Mouse (Mus musculus) adrenal gland, postnatal 4 days (tissue): ENCODE measurements around the gene Gm45213. TPM values are rescaled to one million over a fixed set of nuclear protein-coding genes. Genes with fewer than 3 reads are reported as not detected.

Experiments used
- DNase-seq, 2 experiments: peaks; one replicate each; pipeline ENCODE4 v3.0.0; 2021 to 2022; ENCODE audit warnings: low spot score in 2 of 2, mixed read lengths in 2 of 2
- total RNA-seq, 2 experiments: library from RNA; stranded (reverse); gene quantifications; 2 replicates each; pipeline ENCODE4 v1.2.3; 2021

Gene Gm45213
- total RNA-seq, 2 experiments from 2014 or later: not detected

DNA sequence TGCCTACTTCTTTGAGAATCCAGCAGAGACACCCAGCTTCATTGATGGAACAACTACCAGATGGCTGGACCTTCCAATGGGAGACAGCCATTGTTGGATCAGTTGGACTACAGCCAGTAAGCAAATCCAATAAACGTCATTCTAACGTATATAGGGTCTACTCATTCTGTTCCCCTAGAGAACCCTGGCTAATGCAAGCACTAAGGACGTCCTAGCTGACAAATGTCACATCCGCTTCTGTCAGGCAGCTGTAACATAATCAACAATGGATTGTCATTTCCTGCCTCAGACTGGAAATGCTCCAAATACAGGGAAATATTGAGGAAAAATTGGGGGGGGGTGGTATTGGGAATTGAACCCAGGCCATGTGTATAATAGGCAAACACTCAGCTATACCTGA is 62.4 kb downstream of the Gm45213 start:
- DNase-seq: no peak

DNA sequence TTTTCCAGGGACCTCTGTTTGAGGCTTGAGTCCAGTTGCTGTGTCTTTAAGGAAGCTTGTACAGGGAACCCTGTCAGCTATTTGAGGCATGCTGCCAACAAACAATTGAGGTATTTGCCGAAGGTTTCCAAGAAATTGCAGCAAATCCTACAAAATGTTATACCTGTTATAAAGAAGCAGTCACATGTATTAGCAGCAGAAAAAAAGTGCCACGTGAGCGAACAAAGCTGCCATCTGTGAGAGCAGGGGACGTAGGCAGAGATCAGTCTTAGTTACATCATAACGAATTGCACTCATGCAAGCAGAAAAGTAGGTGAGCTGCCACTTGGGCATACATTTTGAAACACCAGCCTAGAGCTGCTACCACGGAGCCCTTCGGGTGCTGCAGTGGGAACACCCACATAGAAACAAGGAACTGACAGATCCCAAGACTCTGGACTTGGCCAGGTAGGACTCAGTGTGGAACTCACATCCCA is 63.2 kb downstream of the Gm45213 start:
- no peak for DNase-seq

DNA sequence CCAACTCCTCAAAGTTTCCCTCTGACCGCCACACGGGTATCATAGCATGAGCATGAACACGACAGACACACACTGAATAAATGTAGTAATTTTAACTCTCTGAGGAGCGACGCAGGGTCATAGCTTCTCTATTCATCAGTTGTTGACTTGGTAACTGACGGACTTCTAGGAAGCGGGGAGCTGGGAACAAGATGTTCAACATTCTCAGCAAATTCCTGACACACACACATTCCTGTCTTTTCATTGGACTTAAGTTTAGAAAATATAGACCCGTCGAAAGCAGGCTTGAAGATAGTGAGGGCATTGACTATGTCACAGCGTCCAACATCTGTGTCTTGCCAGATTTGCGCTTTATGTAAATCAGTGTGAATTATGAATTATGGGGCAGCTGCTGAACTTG is 63.8 kb downstream of the Gm45213 start:
- DNase-seq: no peak

DNA sequence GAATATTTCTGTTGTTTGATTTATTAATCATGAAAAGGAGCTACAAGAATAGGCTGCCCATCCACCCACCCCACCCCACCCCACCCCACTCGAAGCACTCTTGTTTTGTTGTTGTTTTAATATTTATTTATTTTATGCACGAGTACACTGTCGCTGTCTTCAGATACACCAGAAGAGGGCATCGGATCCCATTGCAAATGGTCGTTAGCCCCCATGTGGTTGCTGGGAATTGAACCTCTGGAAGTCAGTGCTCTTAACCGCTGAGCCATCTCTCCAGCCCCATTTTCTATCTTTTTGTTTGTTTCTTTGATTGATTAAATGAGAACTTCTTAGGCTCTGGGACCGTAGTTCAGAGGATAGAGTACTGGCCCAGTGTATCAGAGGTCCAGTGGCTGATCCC is 64.5 kb downstream of the Gm45213 start:
- DNase-seq: no peak

DNA sequence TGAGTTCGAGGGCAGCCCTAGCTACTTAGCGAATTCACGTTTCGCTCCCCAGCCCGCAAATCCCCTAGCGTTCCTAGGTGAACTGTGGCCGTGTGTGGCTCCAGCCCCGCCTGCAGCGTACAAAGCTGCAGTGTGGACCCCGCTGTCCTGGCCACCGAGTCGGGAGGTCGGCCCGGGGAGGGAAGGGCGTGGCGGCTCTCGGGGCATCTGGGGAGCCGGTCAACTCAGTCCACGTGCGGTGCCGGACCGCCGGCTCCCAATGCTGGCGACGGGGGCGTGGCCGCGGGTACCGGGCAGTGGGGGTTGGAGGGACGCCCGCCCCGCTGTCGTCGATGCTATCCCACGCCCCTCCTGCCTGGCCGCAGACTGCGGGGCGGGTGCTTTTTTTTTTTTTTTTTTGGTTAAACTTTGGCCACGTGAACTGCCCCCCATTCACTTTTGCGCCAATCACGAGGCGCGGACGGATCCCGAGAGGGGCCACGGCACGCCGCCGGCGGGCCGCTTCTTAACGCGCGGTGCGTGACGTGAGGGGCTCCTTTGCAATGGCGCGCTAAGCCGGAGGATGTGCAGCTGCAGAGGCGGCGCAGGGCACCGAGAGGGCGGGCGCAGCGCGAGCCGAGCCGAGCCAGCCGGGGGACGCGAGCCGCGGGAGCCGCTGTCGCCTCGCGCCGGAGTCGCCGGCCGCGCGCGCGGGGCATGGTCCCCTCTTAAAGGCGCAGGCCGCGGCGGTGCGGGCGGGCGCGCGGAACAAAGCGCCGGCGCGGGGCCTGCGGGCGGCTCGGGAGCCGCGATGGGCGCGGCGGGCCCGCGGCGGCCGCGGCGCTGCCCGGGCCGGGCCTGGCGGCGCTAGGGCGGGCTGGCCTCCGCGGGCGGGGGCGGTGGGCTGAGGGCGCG is 65.8 kb downstream of the Gm45213 start, which contains the start of gene Chsy1:
Chsy1 (plus strand) TSS at position 555 of the 894 bp plus-strand sequence.
- peak; percentile 75 to 76 for DNase-seq

DNA sequence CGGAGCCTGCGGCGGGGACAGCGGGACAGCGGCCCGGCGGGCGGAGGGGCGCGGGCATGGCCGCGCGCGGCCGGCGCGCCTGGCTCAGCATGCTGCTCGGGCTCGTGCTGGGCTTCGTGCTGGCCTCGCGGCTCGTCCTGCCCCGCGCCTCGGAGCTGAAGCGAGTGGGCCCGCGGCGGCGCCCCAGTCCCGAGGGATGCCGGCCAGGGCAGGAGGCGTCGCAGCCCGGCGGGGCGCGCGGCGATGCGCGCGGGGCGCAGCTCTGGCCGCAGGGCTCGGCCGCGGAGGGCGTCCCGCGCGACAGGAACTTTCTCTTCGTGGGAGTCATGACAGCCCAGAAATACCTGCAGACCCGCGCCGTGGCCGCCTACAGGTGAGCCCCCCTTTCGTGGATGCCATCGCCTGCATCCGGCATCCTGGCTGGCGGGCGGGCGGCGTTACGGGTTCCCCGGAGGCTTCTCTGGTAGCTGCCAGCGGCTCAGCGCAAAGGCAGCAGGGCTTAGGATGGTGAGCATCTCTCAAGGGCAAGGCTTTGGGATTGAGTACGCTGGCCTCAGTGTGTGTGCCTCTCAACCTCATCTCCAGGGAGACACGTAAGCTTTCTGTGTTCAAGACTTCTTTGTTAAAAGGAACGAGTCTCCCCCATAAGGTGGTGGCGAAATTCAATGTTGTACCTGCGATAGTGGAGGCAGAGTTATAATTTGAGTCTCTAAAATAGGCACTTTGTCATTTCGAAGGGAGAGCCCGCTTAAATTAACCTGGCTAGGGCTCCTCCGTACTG is 66.6 kb downstream of the Gm45213 start:
- peak in 1 of 2 experiments; percentile 19 for DNase-seq

DNA sequence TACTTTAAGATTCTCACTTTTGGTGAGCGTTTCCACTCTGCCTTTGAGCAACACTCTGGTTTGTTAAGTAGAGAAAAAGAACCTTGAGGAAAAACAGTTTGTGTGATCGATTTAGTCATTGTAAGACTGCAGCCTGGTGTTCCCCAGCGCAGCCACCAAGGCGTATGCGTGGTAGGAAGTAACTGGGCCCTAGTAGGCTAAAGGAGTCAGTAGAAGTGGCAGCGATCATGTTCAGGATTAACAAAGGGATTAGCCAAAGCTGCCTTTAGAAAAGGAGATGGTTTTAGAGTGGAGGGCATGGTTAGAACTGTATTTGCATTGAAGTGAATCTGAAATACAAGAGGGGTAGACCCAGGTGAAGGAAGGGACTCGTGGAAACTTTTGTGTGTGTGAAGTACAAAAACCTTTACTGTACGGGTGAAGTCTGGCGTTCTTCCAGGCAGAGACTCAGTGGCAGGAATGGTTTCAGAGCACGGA is 67.3 kb downstream of the Gm45213 start:
- no peak for DNase-seq

DNA sequence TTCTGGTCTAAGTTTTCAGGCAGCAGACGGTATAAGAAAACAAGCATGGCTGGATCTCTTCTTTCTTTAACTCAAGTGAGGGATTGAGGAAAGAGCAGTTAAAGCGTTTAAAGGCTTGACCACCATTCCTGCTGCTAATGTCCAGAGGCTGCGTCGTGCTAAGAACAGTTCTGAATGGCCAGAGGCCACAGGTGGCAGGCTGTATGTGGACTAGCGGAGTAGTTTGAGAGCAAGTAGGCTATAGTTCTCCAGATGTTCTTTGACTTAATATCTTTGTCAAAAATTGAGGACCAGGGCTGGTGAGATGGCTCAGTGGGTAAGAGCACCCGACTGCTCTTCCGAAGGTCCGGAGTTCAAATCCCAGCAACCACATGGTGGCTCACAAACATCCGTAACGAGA is 67.8 kb downstream of the Gm45213 start:
- no peak for DNase-seq

Other genes with a start within 250 kb of the Gm45213 start
- 10 to 100 TPM; 15.9 to 18.9 TPM for gene Pcsk6, start 181.9 kb upstream of the Gm45213 start, total RNA-seq
- 10 to 100 TPM; 51.4 to 54.5 TPM for gene Snrpa1, start 15.4 kb downstream of the Gm45213 start, total RNA-seq
- 10 to 100 TPM; 78.5 to 82.0 TPM for gene Selenos, start 36.0 kb downstream of the Gm45213 start, total RNA-seq
- 10 to 100 TPM; 27.8 to 29.5 TPM for gene Chsy1, start 65.9 kb downstream of the Gm45213 start, total RNA-seq